Mouse (Mus musculus): ENCODE results near the gene Eln. TPM values are rescaled to one million over a fixed set of nuclear protein-coding genes. Genes with fewer than 3 reads are reported as not detected.
A peak's percentile ranks its signal among the peaks of the same experiment; 100 is the strongest.

Gene Eln
- polyA plus RNA-seq, 1 experiment: 25.6 TPM

- no peak for DNase-seq (ENCODE audit: low read depth, low spot score)
- WGBS: 71% methylated on average over 3 of the region's 3 CpGs
Measured at GRCm38 (mm10) chr5:134745801-134746200, 1.3 kb downstream of the Eln start.

GRCm38 (mm10) chr5:134745000-134745399 lies 2.1 kb downstream of the Eln start:
- DNase-seq (ENCODE audit: low read depth, low spot score): no peak
- WGBS: 83% methylated on average over 3 of the region's 3 CpGs

DNA sequence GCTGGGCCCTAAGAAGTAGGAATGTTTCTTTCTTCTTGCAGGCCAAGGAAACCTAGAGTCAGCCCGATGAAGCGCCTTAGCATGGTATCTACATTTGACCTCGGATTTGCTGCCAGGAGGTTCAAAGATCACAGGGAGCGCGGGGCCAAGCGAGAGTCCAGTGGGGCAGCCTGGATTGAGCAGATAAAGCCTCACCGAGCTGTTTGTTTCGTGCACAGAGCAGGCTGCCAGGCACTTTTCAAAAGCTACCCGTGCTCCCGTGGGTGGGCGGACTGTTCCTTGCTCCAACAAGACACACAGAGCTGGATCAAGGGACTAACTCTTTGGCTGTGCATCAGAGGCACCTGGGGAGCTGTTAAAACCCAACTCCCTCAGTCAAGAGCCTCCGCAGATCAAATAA lies 3.1 kb downstream of the Eln start:
- DNase-seq (ENCODE audit: low read depth, low spot score): no peak
- WGBS: 36% methylated on average over 12 of the region's 12 CpGs

GRCm38 (mm10) chr5:134742221-134742795 lies 4.8 kb downstream of the Eln start:
- DNase-seq (ENCODE audit: low read depth, low spot score): no peak
- WGBS: 13% methylated on average over 18 of the region's 19 CpGs

DNA sequence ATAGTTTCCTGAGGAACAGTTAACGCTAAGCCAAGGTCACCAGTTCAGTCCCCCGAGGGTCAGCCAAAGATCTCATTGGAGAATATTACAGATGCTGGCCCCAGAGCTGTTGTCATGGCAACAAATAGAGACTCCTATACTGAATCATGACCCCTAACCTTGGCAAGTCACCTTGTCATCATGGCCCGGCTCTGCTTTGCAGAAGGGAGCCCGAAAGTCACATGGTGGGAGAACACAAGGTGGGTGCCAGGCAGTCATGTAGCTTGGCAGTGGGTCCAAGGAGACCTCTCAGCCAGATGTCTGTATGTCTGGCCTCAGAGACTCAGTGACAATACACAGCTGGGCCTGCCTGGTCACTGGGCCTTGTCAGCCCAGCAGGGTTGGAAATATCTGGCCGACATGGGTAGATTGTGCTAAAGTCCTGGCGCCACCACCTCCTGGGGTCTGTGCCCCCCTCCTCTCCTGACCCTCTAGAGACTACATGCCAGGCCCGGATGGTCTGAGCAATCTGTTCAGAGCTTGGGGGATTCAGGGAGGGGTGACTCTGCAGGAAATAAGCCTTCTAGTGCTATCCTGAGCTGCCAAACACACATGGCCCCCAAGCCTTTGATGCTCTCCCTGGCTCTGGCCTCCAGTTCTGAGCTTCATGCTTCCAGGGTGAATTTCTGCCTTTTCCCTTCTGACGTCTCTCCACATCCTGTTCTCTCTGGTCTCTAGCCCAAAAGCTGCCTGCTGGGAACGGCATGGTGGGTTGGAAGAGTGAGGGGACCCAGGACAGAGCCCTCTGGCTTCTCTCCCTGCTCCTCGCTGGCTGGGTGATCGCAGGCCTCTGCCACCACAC lies 6.4 kb downstream of the Eln start:
- WGBS: 49% methylated on average over 11 of the region's 11 CpGs
- no peak for DNase-seq (ENCODE audit: low read depth, low spot score)

- WGBS: 28% methylated on average over 3 of the region's 3 CpGs
- no peak for DNase-seq (ENCODE audit: low read depth, low spot score)
Measured at GRCm38 (mm10) chr5:134739951-134740350, 7.2 kb downstream of the Eln start.

DNA sequence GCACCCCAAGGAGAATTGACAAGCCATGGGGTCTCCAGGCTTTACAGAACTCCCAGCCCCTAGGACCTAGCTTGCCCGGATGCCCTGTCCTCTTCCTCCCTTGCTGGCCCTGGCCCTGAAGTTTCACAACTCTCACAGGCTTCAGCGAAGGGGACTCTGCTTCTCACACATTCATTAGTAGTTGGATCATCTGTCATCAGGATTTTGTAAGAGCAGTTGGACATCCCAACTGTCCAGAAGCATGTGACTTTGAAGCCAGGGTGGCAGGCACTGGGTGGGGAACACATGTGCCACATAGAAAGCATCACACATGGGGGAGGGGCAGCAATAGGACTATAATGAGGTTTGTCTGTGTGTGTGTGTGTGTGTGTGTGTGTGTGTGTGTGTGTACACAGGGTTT lies 12.2 kb downstream of the Eln start:
- no peak for DNase-seq (ENCODE audit: low read depth, low spot score)
- WGBS: 66% methylated on average over 2 of the region's 2 CpGs

DNA sequence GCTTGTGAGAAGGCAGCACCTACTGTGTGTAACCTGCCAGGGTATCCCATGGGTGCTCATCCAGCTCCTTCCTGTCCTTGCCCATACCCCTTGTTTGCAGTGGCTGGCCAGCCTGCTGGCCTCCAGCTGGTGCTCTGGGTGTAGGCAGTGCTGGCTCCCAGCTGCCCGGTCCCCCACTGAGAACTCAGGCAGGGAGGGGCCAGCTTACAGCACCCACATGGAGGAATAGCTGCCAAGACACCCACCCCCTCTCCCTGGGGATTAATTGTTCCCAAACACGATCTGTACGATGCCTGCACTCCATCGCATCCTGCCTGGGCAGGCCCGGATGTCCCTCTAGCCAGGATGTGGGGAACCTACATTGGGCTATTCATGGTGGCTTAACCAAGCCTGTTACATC lies 13.1 kb downstream of the Eln start:
- no peak for DNase-seq (ENCODE audit: low read depth, low spot score)

DNA sequence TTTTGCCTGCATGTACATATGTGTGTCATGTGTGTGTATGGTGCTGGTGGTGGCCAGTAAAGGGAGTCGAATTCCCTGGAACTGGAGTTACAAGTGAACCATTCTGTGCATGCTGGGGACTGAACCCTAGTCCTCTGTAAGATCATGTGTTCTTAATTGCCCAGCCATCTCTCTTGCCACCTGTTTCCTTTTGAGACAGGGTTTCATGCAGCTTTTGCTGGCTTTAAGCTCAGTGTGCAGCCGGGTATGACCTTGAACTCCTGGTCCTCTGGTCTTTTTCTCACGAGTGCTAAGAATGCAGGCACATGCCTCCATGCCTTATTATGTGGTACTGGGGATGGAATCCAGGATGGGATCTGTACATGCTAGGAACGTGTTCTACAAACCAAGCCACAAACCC lies 13.9 kb downstream of the Eln start:
- 72% methylated on average over 4 of the region's 4 CpGs for WGBS
- no peak for DNase-seq (ENCODE audit: low read depth, low spot score)

More for the DNA sequence above, 13.1 kb downstream of the Eln start:
- WGBS: 59% methylated on average over 5 of the region's 5 CpGs

DNA sequence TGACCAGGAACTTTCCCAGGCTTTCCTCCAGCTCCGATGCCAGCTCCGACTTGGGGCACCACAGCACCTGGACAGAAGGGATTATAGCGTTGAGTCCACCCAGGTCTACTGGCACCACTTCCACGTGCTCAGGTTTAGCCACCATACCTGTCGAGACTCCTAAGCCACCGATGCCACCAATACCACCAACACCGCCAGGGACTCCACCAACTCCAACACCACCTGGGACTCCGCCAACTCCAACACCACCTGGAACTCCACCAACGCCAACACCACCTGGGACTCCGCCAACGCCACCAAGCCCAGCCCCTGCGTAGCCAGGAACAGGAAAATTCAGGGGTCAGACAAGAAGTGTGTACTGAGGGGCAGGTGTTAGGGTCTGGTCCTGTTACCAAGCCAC lies 18.0 kb downstream of the Eln start:
- DNase-seq (ENCODE audit: low read depth, low spot score): no peak
- WGBS: 81% methylated on average over 12 of the region's 12 CpGs

GRCm38 (mm10) chr5:134728535-134728934 lies 18.6 kb downstream of the Eln start:
- 68% methylated on average over 3 of the region's 3 CpGs for WGBS
- no peak for DNase-seq (ENCODE audit: low read depth, low spot score)

- 70% methylated on average over 8 of the region's 8 CpGs for WGBS
- no peak for DNase-seq (ENCODE audit: low read depth, low spot score)
Measured at GRCm38 (mm10) chr5:134727001-134727639, 20.0 kb downstream of the Eln start.

GRCm38 (mm10) chr5:134725299-134725698 lies 21.8 kb downstream of the Eln start:
- 49% methylated on average over 4 of the region's 4 CpGs for WGBS

GRCm38 (mm10) chr5:134720058-134720457 lies 27.1 kb downstream of the Eln start:
- 34% methylated on average over 4 of the region's 4 CpGs for WGBS
- DNase-seq (ENCODE audit: low read depth, low spot score): no peak

More at GRCm38 (mm10) chr5:134725299-134725698, 21.8 kb downstream of the Eln start:
- DNase-seq (ENCODE audit: low read depth, low spot score): no peak

- DNase-seq (ENCODE audit: low read depth, low spot score): no peak
- 69% methylated on average over 7 of the region's 7 CpGs for WGBS
Measured at GRCm38 (mm10) chr5:134711076-134711475, 36.0 kb downstream of the Eln start.

DNA sequence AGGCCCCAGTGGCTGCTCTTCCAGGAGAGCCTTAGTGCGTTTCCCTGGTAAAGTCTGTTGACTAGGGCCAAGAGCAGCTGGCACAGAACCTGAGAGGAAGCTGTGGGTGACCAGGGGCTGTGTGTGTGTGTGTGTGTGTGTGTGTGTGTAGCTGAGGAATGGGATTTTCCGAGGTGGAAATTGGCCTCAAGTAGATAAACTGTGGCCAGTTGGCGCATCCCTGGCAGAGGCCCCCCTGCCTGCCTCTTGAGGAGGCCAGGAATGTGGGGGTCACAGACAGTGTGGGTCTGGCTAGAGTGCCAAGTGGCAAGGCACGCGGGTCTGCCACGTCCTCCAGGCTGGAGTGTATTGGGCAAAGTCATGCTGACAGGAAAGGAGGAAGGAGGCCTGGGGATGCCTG lies 37.8 kb downstream of the Eln start:
- DNase-seq (ENCODE audit: low read depth, low spot score): no peak
- 40% methylated on average over 6 of the region's 6 CpGs for WGBS

- peak; percentile 42 for DNase-seq (ENCODE audit: low read depth, low spot score)
Measured at GRCm38 (mm10) chr5:134704157-134704556, 43.0 kb downstream of the Eln start.

- WGBS: 60% methylated on average over 2 of the region's 2 CpGs
- no peak for DNase-seq (ENCODE audit: low read depth, low spot score)
Measured at GRCm38 (mm10) chr5:134695539-134695938, 51.6 kb downstream of the Eln start.

GRCm38 (mm10) chr5:134695082-134695481 lies 52.0 kb downstream of the Eln start:
- DNase-seq (ENCODE audit: low read depth, low spot score): no peak
- 17% methylated on average over 2 of the region's 2 CpGs for WGBS

- 95% methylated on average over 1 of the region's 1 CpGs for WGBS
- DNase-seq (ENCODE audit: low read depth, low spot score): no peak
Measured at GRCm38 (mm10) chr5:134692704-134693103, 54.4 kb downstream of the Eln start.

All from large intestine, adult 2 months (tissue).